Mouse (Mus musculus) kidney, embryonic 15.5 days (tissue): Measurements from ENCODE around the gene Gng12. TPM values are rescaled to one million over a fixed set of nuclear protein-coding genes. Genes with fewer than 3 reads are reported as not detected.
A peak's percentile ranks its signal among the peaks of the same experiment; 100 is the strongest.
"Not testable (repeated sequence)": the region's sequence is repeated elsewhere in the genome, so short reads cannot be mapped to it uniquely, and the experiment has no call there.

Source experiments
- ATAC-seq: fragments of 200-750 bp; cut with Nextera tagmentation; replicated peaks from 2 replicates; pipeline ENCODE4 v1.8.0; 2017; ENCODE audit warnings: moderate TSS enrichment; ENCODE audit not compliant: low FRiP score
- H3K27ac ChIP-seq: fragments of 300-500 bp; sonication (generic); 2 replicates; pipeline ENCODE4 v1.5.1; 2015; ENCODE audit warnings: mild to moderate bottlenecking, inconsistent platforms
- H3K27me3 ChIP-seq: fragments of 300-500 bp; sonication (generic); 2 replicates; pipeline ENCODE4 v1.6.1; 2015; ENCODE audit warnings: inconsistent platforms
- H3K36me3 ChIP-seq: fragments of 300-500 bp; sonication (generic); 2 replicates; pipeline ENCODE4 v1.6.1; 2015; ENCODE audit warnings: inconsistent platforms
- H3K4me1 ChIP-seq: fragments of 300-500 bp; sonication (generic); 2 replicates; pipeline ENCODE4 v1.6.1; 2015; ENCODE audit warnings: inconsistent platforms
- H3K4me2 ChIP-seq: fragments of 300-500 bp; sonication (generic); 2 replicates; pipeline ENCODE4 v1.6.1; 2015; ENCODE audit warnings: moderate library complexity, mild to moderate bottlenecking, inconsistent platforms
- H3K4me3 ChIP-seq: fragments of 300-500 bp; sonication (generic); replicated peaks from 2 replicates; pipeline ENCODE4 v1.5.1; 2015; ENCODE audit warnings: mild to moderate bottlenecking, inconsistent platforms
- H3K9ac ChIP-seq: fragments of 300-500 bp; sonication (generic); 2 replicates; pipeline ENCODE4 v1.6.1; 2015; ENCODE audit warnings: mild to moderate bottlenecking, inconsistent platforms
- H3K9me3 ChIP-seq: fragments of 300-500 bp; sonication (generic); replicated peaks from 2 replicates; pipeline ENCODE4 v1.6.1; 2016; ENCODE audit warnings: inconsistent platforms
- WGBS: fragments of 180-500 bp; shearing (Covaris S2); methylation state at CpG from one replicate; pipeline ENCODE4 v1.1.7; 2015; ENCODE audit warnings: mixed read lengths; 5-methylcytosine and 5-hydroxymethylcytosine counted together
- polyA plus RNA-seq: library from polyadenylated mRNA; unstranded; fragments of >200 nt; fragmentation: Nextera tagmentation; extraction: Ambion mirVana; gene quantifications from 2 replicates; pipeline ENCODE4 v1.2.1, GENCODE M21; 2015

The Gng12 gene
- polyA plus RNA-seq, 1 experiment from 2014 or later, result 95.7 TPM

GRCm38 (mm10) chr6:67009888-67010287 lies 113.7 kb downstream of the Gng12 start:
- Histone ChIP-seq H3K9ac (no peak overlapping the region), H3K4me2 (no peak overlapping the region), H3K4me3 (no peak overlapping the region), H3K27ac (no peak overlapping the region), H3K36me3 (no peaks in the 10 kb centered on the region), H3K9me3 (no peaks in the 10 kb centered on the region), H3K4me1 (peaks cover 13% of the 10 kb centered on the region), H3K27me3 (no peaks in the 10 kb centered on the region)
- ATAC-seq, result no peak
- WGBS, result 90% methylated on average over 3 of the region's 3 CpGs

- no peak overlapping the region for H3K4me2 ChIP-seq
- peak; percentile 64; the same call in 1 of the 2 replicates for ATAC-seq
- peak overlapping the region; percentile 54; the same call in 1 of the 2 replicates for H3K27ac ChIP-seq
- H3K9me3 ChIP-seq, result no peaks in the 10 kb centered on the region
- WGBS, result 60% methylated on average over 7 of the region's 7 CpGs
- no peak overlapping the region for H3K9ac ChIP-seq
- no peaks in the 10 kb centered on the region for H3K36me3 ChIP-seq
- H3K4me1 ChIP-seq, result peaks cover 13% of the 10 kb centered on the region
- H3K27me3 ChIP-seq, result no peaks in the 10 kb centered on the region
- no peak overlapping the region for H3K4me3 ChIP-seq
Observed at GRCm38 (mm10) chr6:67010370-67011216, 114.4 kb downstream of the Gng12 start.

- Histone ChIP-seq H3K27me3 (no peaks in the 10 kb centered on the region), H3K4me2 (no peak overlapping the region), H3K9ac (no peak overlapping the region), H3K9me3 (no peaks in the 10 kb centered on the region), H3K4me3 (no peak overlapping the region), H3K36me3 (no peaks in the 10 kb centered on the region), H3K27ac (0 out of 2 replicates have a peak overlapping the region, but pooled peaks have one; percentile 54), H3K4me1 (peaks cover 18% of the 10 kb centered on the region)
- no peak for ATAC-seq
Observed at GRCm38 (mm10) chr6:67011217-67011518, 115.0 kb downstream of the Gng12 start.

GRCm38 (mm10) chr6:67013293-67013948 lies 117.2 kb downstream of the Gng12 start:
- Histone ChIP-seq H3K4me3 (no peak overlapping the region), H3K9me3 (no peaks in the 10 kb centered on the region), H3K4me1 (peaks cover 23% of the 10 kb centered on the region), H3K9ac (no peak overlapping the region), H3K27ac (peak overlapping the region; percentile 20; the same call in 1 of the 2 replicates), H3K4me2 (no peak overlapping the region), H3K27me3 (no peaks in the 10 kb centered on the region), H3K36me3 (peaks cover 14% of the 10 kb centered on the region)
- peak; percentile 30; the same call in 1 of the 2 replicates for ATAC-seq
- WGBS, result 72% methylated on average over 6 of the region's 6 CpGs

- Histone ChIP-seq H3K27me3 (no peaks in the 10 kb centered on the region), H3K4me2 (no peak overlapping the region), H3K4me3 (no peak overlapping the region), H3K36me3 (peaks cover 16% of the 10 kb centered on the region), H3K9ac (no peak overlapping the region), H3K9me3 (no peaks in the 10 kb centered on the region), H3K27ac (peak overlapping the region; percentile 20; the same call in 1 of the 2 replicates), H3K4me1 (peaks cover 23% of the 10 kb centered on the region)
- WGBS, result 87% methylated on average over 9 of the region's 9 CpGs
- ATAC-seq, result peak; percentile 20; the same call in 1 of the 2 replicates
Observed at GRCm38 (mm10) chr6:67013949-67014678, 117.9 kb downstream of the Gng12 start.

GRCm38 (mm10) chr6:67014679-67015075 lies 118.5 kb downstream of the Gng12 start:
- ATAC-seq, result no peak
- Histone ChIP-seq H3K27ac (no peak overlapping the region), H3K27me3 (no peaks in the 10 kb centered on the region), H3K9ac (no peak overlapping the region), H3K4me3 (no peak overlapping the region), H3K4me2 (no peak overlapping the region), H3K4me1 (peaks cover 23% of the 10 kb centered on the region), H3K36me3 (peaks cover 16% of the 10 kb centered on the region), H3K9me3 (no peaks in the 10 kb centered on the region)
- WGBS, result 96% methylated on average over 1 of the region's 1 CpGs

GRCm38 (mm10) chr6:67015739-67016519 lies 119.7 kb downstream of the Gng12 start:
- Histone ChIP-seq H3K27me3 (no peaks in the 10 kb centered on the region), H3K9ac (no peak overlapping the region), H3K4me1 (peaks cover 17% of the 10 kb centered on the region), H3K9me3 (no peaks in the 10 kb centered on the region), H3K4me2 (no peak overlapping the region), H3K4me3 (no peak overlapping the region), H3K27ac (0 out of 2 replicates have a peak overlapping the region, but pooled peaks have one; percentile 7), H3K36me3 (peaks cover 24% of the 10 kb centered on the region)
- no peak for ATAC-seq
- WGBS, result 50% methylated on average over 8 of the region's 8 CpGs

GRCm38 (mm10) chr6:67016520-67017111 lies 120.4 kb downstream of the Gng12 start:
- Histone ChIP-seq H3K4me1 (peaks cover 16% of the 10 kb centered on the region), H3K9me3 (no peaks in the 10 kb centered on the region), H3K36me3 (peaks cover 24% of the 10 kb centered on the region), H3K4me2 (no peak overlapping the region), H3K27me3 (no peaks in the 10 kb centered on the region), H3K4me3 (no peak overlapping the region), H3K9ac (no peak overlapping the region), H3K27ac (no peak overlapping the region)
- WGBS, result 55% methylated on average over 7 of the region's 7 CpGs
- ATAC-seq, result no peak

- H3K27ac ChIP-seq, result no peak overlapping the region
- no peak overlapping the region for H3K9ac ChIP-seq
- no peak overlapping the region for H3K4me2 ChIP-seq
- H3K36me3 ChIP-seq, result peaks cover 24% of the 10 kb centered on the region
- no peaks in the 10 kb centered on the region for H3K27me3 ChIP-seq
- 72% methylated on average over 4 of the region's 4 CpGs for WGBS
- peaks cover 16% of the 10 kb centered on the region for H3K4me1 ChIP-seq
- no peaks in the 10 kb centered on the region for H3K9me3 ChIP-seq
- no peak for ATAC-seq
- H3K4me3 ChIP-seq, result no peak overlapping the region
Observed at GRCm38 (mm10) chr6:67018365-67018764, 122.2 kb downstream of the Gng12 start.

- H3K4me2 ChIP-seq, ATAC-seq, H3K9ac ChIP-seq, H3K9me3 ChIP-seq, H3K27ac ChIP-seq, H3K4me3 ChIP-seq, H3K27me3 ChIP-seq: not testable (repeated sequence)
- Histone ChIP-seq H3K4me1 (peaks cover 11% of the 10 kb centered on the region; the same call in 1 of the 2 replicates), H3K36me3 (peaks cover 24% of the 10 kb centered on the region)
- 91% methylated on average over 7 of the region's 7 CpGs for WGBS
Observed at GRCm38 (mm10) chr6:67019001-67019400, 122.8 kb downstream of the Gng12 start.

- no peak overlapping the region for H3K27ac ChIP-seq
- H3K27me3 ChIP-seq, result no peaks in the 10 kb centered on the region
- no peak for ATAC-seq
- H3K9ac ChIP-seq, result no peak overlapping the region
- H3K4me1 ChIP-seq, result peaks cover 4% of the 10 kb centered on the region; the same call in 1 of the 2 replicates
- no peak overlapping the region for H3K4me2 ChIP-seq
- no peak overlapping the region for H3K4me3 ChIP-seq
- H3K36me3 ChIP-seq, result peaks cover 24% of the 10 kb centered on the region
- WGBS, result 86% methylated on average over 5 of the region's 5 CpGs
- H3K9me3 ChIP-seq, result no peaks in the 10 kb centered on the region
Observed at GRCm38 (mm10) chr6:67021308-67021707, 125.1 kb downstream of the Gng12 start.
